Mouse (Mus musculus): ENCODE measurements around the gene Magi2. TPM values are rescaled to one million over a fixed set of nuclear protein-coding genes. Genes with fewer than 3 reads are reported as not detected.

The Magi2 gene
- polyA plus RNA-seq, 1 experiment from 2014 or later: 22.3 TPM

- no peak overlapping the region for H3K4me3 ChIP-seq (replicated peaks)
- H3K9me3 ChIP-seq: no peaks in the 10 kb centered on the region
- H3K36me3 ChIP-seq (replicated peaks): no peaks in the 10 kb centered on the region
- 87% methylated on average over 6 of the region's 6 CpGs for WGBS
- peaks cover 24% of the 10 kb centered on the region for H3K4me1 ChIP-seq
- H3K27ac ChIP-seq: no peak overlapping the region
- ATAC-seq (ENCODE audit: low FRiP score): no peak
- no peak overlapping the region for H3K4me2 ChIP-seq
- H3K27me3 ChIP-seq: no peaks in the 10 kb centered on the region
- H3K9ac ChIP-seq: no peak overlapping the region
Measured at GRCm38 (mm10) chr5:20679920-20680319, 1453.1 kb downstream of the Magi2 start.

GRCm38 (mm10) chr5:20680833-20681530 lies 1454.1 kb downstream of the Magi2 start:
- 93% methylated on average over 15 of the region's 15 CpGs for WGBS
- no peaks in the 10 kb centered on the region for H3K27me3 ChIP-seq
- H3K27ac ChIP-seq: no peak overlapping the region
- no peaks in the 10 kb centered on the region for H3K36me3 ChIP-seq (replicated peaks)
- no peak overlapping the region for H3K9ac ChIP-seq
- no peak overlapping the region for H3K4me2 ChIP-seq
- ATAC-seq (ENCODE audit: low FRiP score): no peak
- no peak overlapping the region for H3K4me3 ChIP-seq (replicated peaks)
- H3K4me1 ChIP-seq: peaks cover 22% of the 10 kb centered on the region
- H3K9me3 ChIP-seq: no peaks in the 10 kb centered on the region

GRCm38 (mm10) chr5:20681660-20682059 lies 1454.8 kb downstream of the Magi2 start:
- Histone ChIP-seq H3K4me1 (peaks cover 15% of the 10 kb centered on the region), H3K9me3 (no peaks in the 10 kb centered on the region), H3K4me2 (no peak overlapping the region), H3K9ac (no peak overlapping the region), H3K36me3 (replicated peaks) (no peaks in the 10 kb centered on the region), H3K4me3 (replicated peaks) (no peak overlapping the region), H3K27me3 (no peaks in the 10 kb centered on the region), H3K27ac (no peak overlapping the region)
- whole genome bisulfite sequencing: 76% methylated on average over 10 of the region's 10 CpGs
- ATAC-seq (ENCODE audit: low FRiP score): peak; percentile 28; the same call in 1 of the 2 replicates

- Histone ChIP-seq H3K36me3 (replicated peaks) (no peaks in the 10 kb centered on the region), H3K4me2 (no peak overlapping the region), H3K9ac (no peak overlapping the region), H3K27ac (no peak overlapping the region), H3K9me3 (no peaks in the 10 kb centered on the region), H3K27me3 (no peaks in the 10 kb centered on the region), H3K4me1 (peaks cover 12% of the 10 kb centered on the region; the same call in 1 of the 2 replicates), H3K4me3 (replicated peaks) (no peak overlapping the region)
- ATAC-seq (ENCODE audit: low FRiP score): no peak
- WGBS: 76% methylated on average over 7 of the region's 7 CpGs
Measured at GRCm38 (mm10) chr5:20682208-20682607, 1455.4 kb downstream of the Magi2 start.

GRCm38 (mm10) chr5:20684112-20684511 lies 1457.3 kb downstream of the Magi2 start:
- H3K4me3 ChIP-seq (replicated peaks): no peak overlapping the region
- H3K36me3 ChIP-seq (replicated peaks): no peaks in the 10 kb centered on the region
- peaks cover 10% of the 10 kb centered on the region; the same call in 1 of the 2 replicates for H3K4me1 ChIP-seq
- no peaks in the 10 kb centered on the region for H3K9me3 ChIP-seq
- H3K27me3 ChIP-seq: no peaks in the 10 kb centered on the region
- no peak overlapping the region for H3K4me2 ChIP-seq
- 89% methylated on average over 6 of the region's 6 CpGs for WGBS
- no peak for ATAC-seq (ENCODE audit: low FRiP score)
- no peak overlapping the region for H3K9ac ChIP-seq
- no peak overlapping the region for H3K27ac ChIP-seq

GRCm38 (mm10) chr5:20692230-20692629 lies 1465.4 kb downstream of the Magi2 start:
- no peaks in the 10 kb centered on the region for H3K27me3 ChIP-seq
- no peak overlapping the region for H3K27ac ChIP-seq
- H3K4me3 ChIP-seq (replicated peaks): no peak overlapping the region
- no peak overlapping the region for H3K4me2 ChIP-seq
- 92% methylated on average over 3 of the region's 3 CpGs for WGBS
- no peak overlapping the region for H3K9ac ChIP-seq
- ATAC-seq (ENCODE audit: low FRiP score): no peak
- no peaks in the 10 kb centered on the region for H3K4me1 ChIP-seq
- H3K9me3 ChIP-seq: peaks cover 3% of the 10 kb centered on the region; the same call in 1 of the 2 replicates
- no peaks in the 10 kb centered on the region for H3K36me3 ChIP-seq (replicated peaks)

GRCm38 (mm10) chr5:20699116-20699515 lies 1472.3 kb downstream of the Magi2 start:
- H3K4me1 ChIP-seq: peaks cover 9% of the 10 kb centered on the region; the same call in 1 of the 2 replicates
- no peaks in the 10 kb centered on the region for H3K9me3 ChIP-seq
- H3K4me2 ChIP-seq: no peak overlapping the region
- WGBS: 90% methylated on average over 5 of the region's 5 CpGs
- no peak for ATAC-seq (ENCODE audit: low FRiP score)
- no peaks in the 10 kb centered on the region for H3K36me3 ChIP-seq (replicated peaks)
- no peak overlapping the region for H3K9ac ChIP-seq
- no peaks in the 10 kb centered on the region for H3K27me3 ChIP-seq
- H3K27ac ChIP-seq: no peak overlapping the region
- H3K4me3 ChIP-seq (replicated peaks): no peak overlapping the region

GRCm38 (mm10) chr5:20701483-20702421 lies 1474.9 kb downstream of the Magi2 start:
- no peaks in the 10 kb centered on the region for H3K9me3 ChIP-seq
- peak overlapping the region; percentile 71 for H3K4me2 ChIP-seq
- no peaks in the 10 kb centered on the region for H3K36me3 ChIP-seq (replicated peaks)
- peak; percentile 95 for ATAC-seq (ENCODE audit: low FRiP score)
- H3K27me3 ChIP-seq: no peaks in the 10 kb centered on the region
- peak overlapping the region; percentile 94 for H3K9ac ChIP-seq
- H3K4me1 ChIP-seq: peaks cover 9% of the 10 kb centered on the region; the same call in 1 of the 2 replicates
- H3K4me3 ChIP-seq (replicated peaks): peak overlapping the region; percentile 75
- H3K27ac ChIP-seq: peak overlapping the region; percentile 99
- under 1% methylated on average over 57 of the region's 57 CpGs for WGBS

- 1% methylated on average over 57 of the region's 57 CpGs for WGBS
- Histone ChIP-seq H3K27me3 (no peaks in the 10 kb centered on the region), H3K36me3 (replicated peaks) (no peaks in the 10 kb centered on the region), H3K4me1 (peaks cover 9% of the 10 kb centered on the region; the same call in 1 of the 2 replicates), H3K9ac (peak overlapping the region; percentile 94), H3K9me3 (no peaks in the 10 kb centered on the region), H3K27ac (peak overlapping the region; percentile 99), H3K4me3 (replicated peaks) (peak overlapping the region; percentile 75), H3K4me2 (peak overlapping the region; percentile 71)
- ATAC-seq (ENCODE audit: low FRiP score): peak; percentile 71
Measured at GRCm38 (mm10) chr5:20702480-20703303, 1475.9 kb downstream of the Magi2 start.

- Histone ChIP-seq H3K4me1 (peaks cover 9% of the 10 kb centered on the region; the same call in 1 of the 2 replicates), H3K4me2 (peak overlapping the region; percentile 71), H3K36me3 (replicated peaks) (no peaks in the 10 kb centered on the region), H3K9me3 (no peaks in the 10 kb centered on the region), H3K27ac (no peak overlapping the region), H3K9ac (peak overlapping the region; percentile 94; the same call in 1 of the 2 replicates), H3K27me3 (no peaks in the 10 kb centered on the region), H3K4me3 (replicated peaks) (peak overlapping the region; percentile 75; the same call in 1 of the 2 replicates)
- 48% methylated on average over 5 of the region's 5 CpGs for WGBS
- no peak for ATAC-seq (ENCODE audit: low FRiP score)
Measured at GRCm38 (mm10) chr5:20703304-20703700, 1476.5 kb downstream of the Magi2 start.

GRCm38 (mm10) chr5:20703971-20704575 lies 1477.2 kb downstream of the Magi2 start:
- ATAC-seq (ENCODE audit: low FRiP score): no peak
- 89% methylated on average over 13 of the region's 13 CpGs for WGBS
- Histone ChIP-seq H3K9me3 (no peaks in the 10 kb centered on the region), H3K27me3 (no peaks in the 10 kb centered on the region), H3K9ac (no peak overlapping the region), H3K27ac (no peak overlapping the region), H3K4me2 (no peak overlapping the region), H3K4me3 (replicated peaks) (no peak overlapping the region), H3K4me1 (peaks cover 9% of the 10 kb centered on the region; the same call in 1 of the 2 replicates), H3K36me3 (replicated peaks) (no peaks in the 10 kb centered on the region)
